Comparison of ENCODE assay signal across 8 mouse cellular contexts in genomic region chr11:36526381-36526780, GRCm38 (mm10).
A peak's percentile ranks its signal among the peaks of the same experiment; 100 is the strongest.
DNase-seq lines count a peak whose midpoint lies in the region; ATAC-seq lines count a peak whose summit lies in the region.

No protein-coding gene starts in this region.

- WGBS in neural tube, embryonic 15.5 days: 14% methylated on average over 8 of the region's 8 CpGs
- 10% methylated on average over 8 of the region's 8 CpGs for WGBS in neural tube, embryonic 13.5 days

- H3K4me1 ChIP-seq in neural tube, embryonic 15.5 days: peaks cover 12% of the 10 kb centered on the region
- H3K4me1 ChIP-seq in neural tube, embryonic 13.5 days (replicated peaks): peaks cover 9% of the 10 kb centered on the region

- no peaks in the 10 kb centered on the region for H3K9me3 ChIP-seq in neural tube, embryonic 15.5 days (replicated peaks)
- H3K9me3 ChIP-seq in neural tube, embryonic 13.5 days: no peaks in the 10 kb centered on the region

- H3K9ac ChIP-seq in neural tube, embryonic 15.5 days (replicated peaks): no peak overlapping the region
- no peak overlapping the region for H3K9ac ChIP-seq in neural tube, embryonic 13.5 days

- ATAC-seq in neural tube, embryonic 15.5 days (ENCODE audit: low FRiP score): no peak
- ATAC-seq in neural tube, embryonic 13.5 days (ENCODE audit: low read depth): 0 out of 2 replicates have a peak, but pooled peaks have one; percentile 14

- peak; percentile 86 for DNase-seq in neural tube, embryonic 10.5 days (ENCODE audit: extremely low spot score, low spot score)
- peak; percentile 80 for DNase-seq in cerebellum, adult 8-10 months
- DNase-seq in frontal cortex, adult 2 months (ENCODE audit: extremely low spot score in 1 of 2, low spot score in 1 of 2): peak; percentile 78 to 94
- peak; percentile 17 for DNase-seq in induced T-regulatory cell, adult 2 months (ENCODE audit: low read depth)
- DNase-seq in left cerebral cortex, postnatal 36 days (ENCODE audit: low spot score in 2 of 2): peak; percentile 77 to 83
- peak; percentile 5 to 8 for DNase-seq in thymus, postnatal 36 days

- no peaks in the 10 kb centered on the region for H3K27me3 ChIP-seq in neural tube, embryonic 15.5 days (replicated peaks)
- no peaks in the 10 kb centered on the region for H3K27me3 ChIP-seq in neural tube, embryonic 13.5 days

- intact Hi-C loops in left cerebral cortex, postnatal 36 days (cut with DNase I): loop anchor here (5.0 kb wide), 1 partner anchor 479 kb away; no protein-coding TSS in a partner anchor

- H3K4me3 ChIP-seq in neural tube, embryonic 15.5 days (replicated peaks): no peak overlapping the region
- no peak overlapping the region for H3K4me3 ChIP-seq in neural tube, embryonic 13.5 days

- no peak overlapping the region for H3K27ac ChIP-seq in neural tube, embryonic 15.5 days (replicated peaks)
- H3K27ac ChIP-seq in neural tube, embryonic 13.5 days (replicated peaks): no peak overlapping the region

- H3K4me2 ChIP-seq in neural tube, embryonic 15.5 days: no peak overlapping the region
- H3K4me2 ChIP-seq in neural tube, embryonic 13.5 days: no peak overlapping the region

- no peaks in the 10 kb centered on the region for H3K36me3 ChIP-seq in neural tube, embryonic 15.5 days
- no peaks in the 10 kb centered on the region for H3K36me3 ChIP-seq in neural tube, embryonic 13.5 days

Comparison
In these comparisons a context has a peak if more than half of its experiments do, and no peak if none do; other contexts are left out.
1. DNase-seq: peak in every context shown above with its lines; median percentile 86 in neural tube, embryonic 10.5 days; 86 in frontal cortex, adult 2 months; 80 in cerebellum, adult 8-10 months; 80 in left cerebral cortex, postnatal 36 days; 17 in induced T-regulatory cell, adult 2 months; 6 in thymus, postnatal 36 days.